Mouse (Mus musculus) thymus, adult 18-20 months (tissue): ENCODE data around the gene Myof.

Source experiments
- DNase-seq, 2 experiments: peaks; one replicate each; pipeline ENCODE4 v3.0.0; 2022; ENCODE audit warnings: mixed read lengths in 2 of 2

Gene Myof

DNA sequence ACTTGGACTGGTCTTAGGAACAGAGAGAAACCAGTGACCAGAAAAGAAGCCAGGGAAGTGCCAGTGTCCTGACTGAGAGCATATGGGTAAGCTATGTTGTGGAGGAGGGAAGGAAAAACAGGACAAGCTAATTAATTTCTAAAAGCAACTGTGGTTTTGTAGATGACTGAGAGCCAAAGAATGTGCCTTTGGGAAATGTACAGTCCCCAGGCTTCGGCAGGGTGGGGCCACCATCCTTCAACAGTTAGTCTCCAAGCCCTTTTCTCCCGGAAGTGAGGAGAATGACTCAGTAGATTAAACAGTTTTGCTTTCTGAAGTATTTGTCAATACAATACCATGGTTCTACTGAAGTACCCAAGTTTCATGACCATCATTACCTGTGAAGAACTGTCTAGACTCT, 5.1 kb downstream of the Myof start:
- no peak for DNase-seq

DNA sequence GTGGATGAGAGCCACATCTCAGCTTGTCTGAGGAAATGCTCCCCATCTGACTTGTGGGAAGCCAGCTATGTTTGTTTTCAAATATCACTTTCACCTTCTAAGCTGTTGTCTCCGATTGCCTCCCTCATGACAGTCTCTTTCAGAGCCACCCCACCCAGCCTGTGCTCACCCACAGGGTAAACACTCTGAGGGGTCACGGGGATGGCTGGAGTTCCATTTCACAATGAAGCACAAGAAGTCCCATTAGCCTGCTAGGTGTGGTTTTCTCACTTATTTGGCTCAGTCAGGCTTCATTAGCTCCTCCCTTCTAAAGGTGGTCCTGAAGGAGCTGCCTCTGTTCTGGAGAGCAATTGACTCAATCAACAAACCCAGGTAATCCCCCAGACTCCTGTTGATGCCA, 7.6 kb downstream of the Myof start:
- no peak for DNase-seq

DNA sequence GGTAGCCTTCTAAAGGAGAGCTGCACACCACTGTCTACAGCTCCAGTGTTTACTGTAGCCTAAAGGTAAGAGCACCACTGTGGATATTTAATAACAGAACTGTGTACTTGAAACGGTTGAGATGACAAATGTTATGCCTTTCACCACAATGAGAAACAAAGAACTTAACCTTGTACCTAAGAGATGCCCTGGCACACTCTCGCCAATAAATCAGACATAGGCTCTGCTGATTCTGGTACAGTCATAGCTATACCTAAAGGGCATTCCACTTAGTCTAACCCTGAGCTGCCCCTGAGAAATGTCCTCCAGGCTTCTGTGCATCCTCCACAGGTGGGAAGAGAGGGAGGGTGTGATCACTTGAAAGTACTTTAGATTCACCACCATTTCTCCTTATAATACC, 8.7 kb downstream of the Myof start:
- no peak for DNase-seq

DNA sequence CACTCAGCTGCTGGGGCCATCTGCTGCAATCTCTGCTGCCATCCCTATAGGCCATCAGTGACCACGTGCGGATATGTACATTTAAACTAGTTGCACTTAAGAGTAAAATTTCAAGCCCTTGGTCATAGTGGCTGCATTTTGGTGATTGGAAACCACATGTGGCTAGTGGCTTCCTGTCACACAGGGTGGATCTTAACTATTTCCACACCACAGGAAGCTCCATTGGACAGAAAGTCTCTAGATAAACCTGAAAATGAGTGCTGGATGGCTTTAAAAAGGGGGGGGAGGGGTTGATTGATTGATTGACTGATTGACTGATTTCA, 9.7 kb downstream of the Myof start:
- no peak for DNase-seq

DNA sequence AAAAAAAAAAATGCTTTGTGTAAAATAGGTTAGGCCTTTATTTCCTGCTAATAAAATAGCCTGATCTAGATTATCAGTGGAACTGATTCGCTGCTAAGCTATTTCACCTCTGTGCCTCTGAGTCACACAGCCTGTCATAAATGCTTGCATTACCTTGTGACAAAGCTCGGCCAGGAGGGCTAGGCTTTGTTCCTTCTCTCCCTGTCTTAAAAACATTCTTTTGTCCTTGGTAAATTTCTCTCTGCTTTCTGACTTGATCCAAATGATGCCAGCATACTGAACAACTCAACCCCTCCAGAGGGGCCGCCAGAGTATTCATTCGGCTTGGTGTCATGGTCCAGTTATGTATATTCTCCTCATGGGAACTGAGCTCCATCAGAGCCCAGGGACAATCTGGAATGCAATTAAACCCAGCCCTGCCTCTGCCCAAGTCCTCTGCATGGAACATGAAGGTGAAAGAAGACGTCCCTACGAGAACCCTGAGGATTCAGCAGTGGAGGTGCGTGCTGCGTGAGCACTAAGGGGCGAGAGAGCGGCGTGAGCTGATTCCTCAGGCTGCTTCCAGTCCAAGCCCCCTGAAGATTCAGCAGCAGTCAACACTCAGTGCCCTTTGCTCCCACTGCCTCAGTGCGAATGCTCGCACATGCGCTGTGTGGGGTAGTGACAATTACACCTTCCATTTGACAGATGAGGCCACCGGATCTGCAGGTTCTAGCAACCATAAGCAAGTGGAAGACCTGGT, 10.2 kb downstream of the Myof start:
- DNase-seq = no peak

DNA sequence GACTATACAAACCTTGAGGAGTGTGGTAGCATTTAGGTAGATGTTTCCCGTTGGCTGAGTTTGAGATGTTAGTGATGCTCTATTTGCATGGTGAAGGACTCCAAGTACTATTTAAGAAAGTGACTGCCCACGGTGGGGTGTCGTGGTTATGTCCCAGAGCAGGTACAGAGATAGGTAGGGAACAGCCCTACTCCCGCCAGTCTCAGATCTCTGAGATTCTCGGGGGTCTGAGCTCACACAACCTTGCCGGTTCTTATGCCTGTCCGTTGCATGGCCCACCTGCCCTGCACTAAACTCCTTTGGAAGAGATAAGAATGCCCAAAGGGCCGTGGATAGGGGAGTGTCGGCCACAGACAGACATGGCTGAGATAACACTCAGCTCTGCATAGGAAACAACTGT, 12.2 kb downstream of the Myof start:
- no peak for DNase-seq

DNA sequence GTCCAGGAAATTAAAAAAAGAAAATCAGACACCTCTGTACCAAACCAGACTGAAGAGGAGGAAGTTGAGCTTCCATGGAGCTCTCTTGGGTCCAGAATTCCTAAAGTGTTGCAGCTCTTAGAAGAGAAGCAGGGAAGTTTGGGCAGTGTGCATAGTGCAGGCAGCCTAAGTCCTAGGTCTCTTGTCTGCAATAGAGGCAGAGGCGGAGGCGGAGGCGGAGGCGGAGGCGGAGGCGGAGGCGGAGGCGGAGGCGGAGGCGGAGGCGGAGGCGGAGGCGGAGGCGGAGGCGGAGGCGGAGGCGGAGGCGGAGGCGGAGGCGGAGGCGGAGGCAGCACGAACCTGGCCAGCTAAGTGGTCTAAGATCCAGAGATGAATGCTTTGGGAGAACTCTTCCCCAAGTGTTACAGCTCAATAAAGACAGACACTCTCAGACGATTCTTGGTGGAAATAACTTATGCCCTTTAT, 12.7 kb downstream of the Myof start:
- peak in 1 of 2 experiments; percentile 23 for DNase-seq

DNA sequence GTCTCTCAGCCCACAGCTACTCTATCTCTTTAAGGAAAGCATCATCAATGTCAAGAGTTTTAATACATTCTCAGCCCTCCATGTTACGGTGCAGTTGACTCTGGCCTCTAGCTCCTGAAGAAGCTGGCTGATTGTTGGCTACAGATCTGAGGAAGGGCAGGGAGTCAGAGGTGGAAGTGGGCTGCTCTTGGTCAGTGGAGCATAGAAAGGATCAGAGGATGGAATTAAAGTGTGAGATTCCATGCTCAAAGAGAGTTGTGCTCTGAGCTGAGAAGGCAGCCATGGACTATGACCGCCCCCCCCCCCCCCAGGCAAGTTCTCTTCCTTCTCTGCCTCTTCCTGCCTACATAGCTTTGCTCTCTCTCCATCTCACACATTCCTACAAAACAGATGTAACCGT, 13.5 kb downstream of the Myof start:
- no peak for DNase-seq

DNA sequence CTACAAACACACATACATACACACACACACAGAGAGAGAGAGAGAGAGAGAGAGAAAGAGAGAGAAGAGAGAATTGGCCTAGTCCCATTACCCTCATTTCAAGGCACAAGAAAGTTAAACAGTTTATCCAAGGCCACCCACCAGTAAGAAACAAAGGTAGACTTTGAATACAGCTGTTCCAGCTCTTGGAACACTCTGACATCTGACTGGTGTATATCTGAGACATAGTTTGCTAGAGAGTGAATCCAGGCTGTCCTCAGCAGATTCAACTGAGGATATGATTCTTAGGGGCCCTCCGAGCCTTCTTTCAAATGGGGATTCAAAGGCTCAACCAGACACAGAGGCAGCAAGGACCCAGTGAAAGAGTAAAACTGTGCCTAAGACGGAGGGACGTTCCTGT, 14.1 kb downstream of the Myof start:
- DNase-seq = no peak

DNA sequence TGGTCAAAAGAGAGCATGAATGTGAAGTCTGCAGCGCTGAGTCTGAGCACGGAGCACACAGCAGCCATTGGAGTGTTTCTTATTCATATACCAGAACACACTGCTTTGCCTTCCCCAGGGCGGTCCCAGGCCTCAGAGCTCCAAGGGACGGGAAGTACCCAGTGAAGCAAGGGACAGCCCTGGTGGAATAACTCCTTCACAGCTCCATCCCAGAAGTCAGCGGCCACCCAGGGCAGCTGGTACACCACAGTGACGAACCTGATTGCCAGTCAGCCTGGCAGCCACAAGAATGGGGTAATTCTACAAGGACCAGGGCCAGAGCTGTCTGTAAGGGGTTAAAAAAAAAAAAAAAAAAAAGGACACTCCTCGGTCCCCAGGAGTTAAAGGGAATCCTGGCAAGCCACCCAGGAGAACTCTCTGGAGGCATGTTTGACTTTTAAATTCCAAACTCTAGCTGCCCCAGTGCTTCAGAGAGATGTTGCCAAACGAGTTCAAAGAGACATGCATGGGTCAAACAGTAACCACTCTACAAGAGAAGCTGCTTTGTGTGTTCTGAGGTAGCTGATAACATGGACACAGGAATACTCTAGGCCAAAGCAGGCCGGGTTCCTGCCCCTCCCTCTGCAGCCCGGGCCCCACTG, 15.4 kb downstream of the Myof start:
- no peak for DNase-seq

DNA sequence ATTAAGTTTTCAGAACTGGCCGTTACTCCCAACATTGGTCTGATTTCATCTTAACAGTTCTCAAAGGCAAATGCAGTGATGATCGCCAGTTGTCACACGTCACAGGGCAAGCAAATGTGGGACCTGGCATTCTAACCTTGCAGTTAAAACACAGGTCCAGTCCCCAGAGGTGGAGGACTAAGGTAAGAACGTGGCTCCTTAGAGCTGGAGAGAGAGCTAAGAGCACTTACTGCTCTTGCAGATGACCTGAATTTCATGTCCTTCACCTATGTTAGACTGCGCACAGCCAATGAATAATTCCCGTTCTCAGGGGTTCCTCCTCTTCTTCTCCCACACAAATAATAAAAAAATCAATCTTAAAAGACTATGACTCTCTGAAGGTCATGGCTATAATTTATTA, 16.0 kb downstream of the Myof start:
- no peak for DNase-seq

DNA sequence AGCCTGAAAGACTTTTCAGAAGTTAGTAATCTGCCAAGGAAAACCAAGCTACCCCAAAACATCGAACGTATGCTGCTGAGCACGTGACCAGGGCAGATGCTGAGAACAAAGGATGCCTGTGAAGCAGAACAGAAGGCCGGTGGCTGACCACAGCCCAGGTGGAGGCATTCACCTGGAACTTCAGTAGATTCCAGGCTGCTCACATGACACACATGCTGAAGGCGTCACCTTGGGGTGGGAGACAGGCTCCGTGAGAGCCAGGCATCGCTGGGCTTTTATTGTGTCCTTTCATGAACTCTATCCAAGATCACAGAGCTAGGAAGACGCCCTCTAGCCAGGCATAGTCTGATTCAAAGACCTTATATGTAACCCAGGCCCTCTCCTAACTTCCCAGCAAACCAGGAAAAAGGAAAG, 17.2 kb downstream of the Myof start:
- DNase-seq = peak in 1 of 2 experiments; percentile 23

DNA sequence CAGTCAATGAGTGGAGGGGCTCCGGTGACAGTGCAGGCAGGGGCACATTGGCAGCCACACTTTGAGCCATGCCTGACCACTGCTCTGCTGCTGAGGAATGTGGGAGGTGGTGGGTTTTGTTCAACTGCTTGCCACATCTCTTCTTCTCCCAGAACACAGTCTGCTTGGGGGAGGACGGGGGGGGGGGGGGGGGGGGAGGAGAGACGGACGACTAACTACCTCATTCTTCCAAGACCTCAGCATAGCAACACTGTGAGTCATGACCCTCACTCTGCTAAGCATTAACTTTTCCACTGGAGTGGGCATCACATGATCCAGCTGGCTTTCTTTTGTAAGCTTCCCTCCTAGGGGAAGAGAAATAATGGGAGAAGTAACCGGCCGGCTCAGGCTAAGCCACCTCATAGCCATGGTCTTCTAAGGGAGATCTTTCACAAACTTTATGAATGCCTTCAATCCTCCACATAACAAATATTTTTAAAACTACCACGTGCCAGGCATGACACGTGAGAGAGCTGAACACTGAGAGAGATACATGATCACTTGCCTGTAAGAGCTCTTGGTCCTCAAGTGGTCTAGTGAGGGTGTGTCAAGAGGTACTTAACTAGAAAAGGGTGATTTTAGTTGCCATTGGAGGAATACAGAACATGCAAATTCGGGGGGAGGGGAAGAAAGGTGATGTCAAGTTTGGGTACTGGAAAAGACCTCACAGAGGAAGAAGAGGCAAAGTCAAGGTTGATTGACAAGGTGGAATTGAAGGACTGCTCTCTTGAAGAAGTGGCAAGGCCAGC, 17.9 kb downstream of the Myof start:
- DNase-seq = no peak

DNA sequence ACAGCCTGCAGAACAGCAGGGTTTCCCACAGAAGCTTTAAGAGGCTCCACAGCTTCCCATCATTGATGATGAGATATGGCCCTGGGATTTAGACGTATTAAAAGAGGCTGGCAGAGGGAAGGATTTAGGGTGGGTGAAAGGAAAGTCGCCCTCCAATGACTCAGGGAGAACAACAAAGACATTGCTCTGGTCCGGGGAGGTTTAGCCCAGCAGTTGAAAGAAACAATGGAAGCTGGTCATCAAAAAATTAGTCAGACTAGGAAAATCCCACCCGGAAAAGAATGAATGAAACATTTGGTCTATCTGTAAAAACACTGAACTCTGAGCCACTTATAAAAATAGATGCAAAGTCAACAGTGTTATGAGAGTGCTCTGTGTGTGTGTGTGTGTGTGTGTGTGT, 19.8 kb downstream of the Myof start:
- no peak for DNase-seq

DNA sequence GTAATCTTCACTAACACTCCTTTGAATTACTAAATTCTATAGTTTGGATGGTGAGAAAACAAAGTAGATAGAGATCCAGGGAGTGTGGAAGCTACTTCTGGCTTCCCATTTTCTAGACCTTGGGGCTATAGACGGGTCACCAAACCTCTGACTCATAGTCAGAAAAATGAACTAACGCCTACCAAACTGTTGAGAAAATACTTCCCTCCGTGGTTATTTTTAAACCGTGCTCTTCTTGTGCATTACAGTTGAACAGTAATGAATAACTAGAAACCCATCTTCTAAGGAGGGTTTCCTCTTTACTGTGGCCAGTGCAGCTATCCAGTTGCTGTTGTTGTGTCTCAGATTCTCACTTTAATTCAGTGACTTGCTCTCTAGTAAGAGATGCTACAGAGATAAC, 20.7 kb downstream of the Myof start:
- DNase-seq = no peak

DNA sequence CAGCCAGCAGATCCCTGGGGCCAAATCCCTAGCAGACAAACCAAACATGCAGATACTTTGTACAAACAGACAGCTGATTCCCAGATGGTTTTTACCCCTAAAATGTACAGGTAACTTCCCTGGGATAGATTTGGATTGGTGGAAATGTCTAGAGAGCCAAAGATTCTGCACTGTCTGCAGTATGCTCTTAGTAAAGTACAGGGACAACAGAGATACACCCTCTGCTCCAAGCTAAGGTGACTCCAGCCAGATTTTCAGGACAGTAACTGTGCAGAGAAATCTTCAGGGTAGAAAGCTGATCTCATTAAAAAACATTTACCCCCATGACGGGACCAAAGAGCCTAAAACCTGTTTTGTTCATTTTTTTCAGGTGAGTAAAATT, 27.5 kb downstream of the Myof start:
- DNase-seq = no peak

DNA sequence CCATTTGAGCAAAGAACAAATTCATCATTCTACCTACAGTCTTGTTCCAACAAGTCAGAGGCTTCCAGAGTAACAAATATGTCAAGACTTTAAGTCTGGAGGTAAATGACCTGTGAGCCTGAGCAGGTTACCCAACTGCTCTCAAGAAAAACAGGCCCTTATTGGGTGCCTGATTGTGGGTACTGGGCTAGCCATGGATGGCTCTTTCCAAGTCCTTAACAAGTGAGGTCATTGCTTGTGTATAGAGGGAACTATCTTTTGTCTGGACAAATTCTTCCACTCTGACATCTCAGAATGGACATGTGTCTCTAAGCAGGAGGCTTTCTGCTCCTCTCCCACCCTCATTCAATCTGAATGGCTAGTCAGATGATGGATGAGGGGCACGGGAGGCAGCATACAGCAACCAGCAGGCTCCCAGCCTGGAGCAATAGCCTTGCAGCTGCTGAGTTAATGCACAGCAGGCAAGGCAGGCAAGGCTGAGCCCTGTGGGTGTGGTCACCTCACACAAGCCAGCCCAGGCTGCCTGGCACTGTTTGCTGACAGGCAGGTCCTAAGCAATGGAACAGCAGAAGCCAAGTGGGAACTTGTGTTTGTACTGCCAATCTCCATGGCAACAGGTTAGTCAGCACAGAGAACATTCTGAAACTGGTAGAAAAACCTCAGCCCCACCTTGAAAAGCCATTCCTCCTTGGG, 28.1 kb downstream of the Myof start:
- DNase-seq = no peak

DNA sequence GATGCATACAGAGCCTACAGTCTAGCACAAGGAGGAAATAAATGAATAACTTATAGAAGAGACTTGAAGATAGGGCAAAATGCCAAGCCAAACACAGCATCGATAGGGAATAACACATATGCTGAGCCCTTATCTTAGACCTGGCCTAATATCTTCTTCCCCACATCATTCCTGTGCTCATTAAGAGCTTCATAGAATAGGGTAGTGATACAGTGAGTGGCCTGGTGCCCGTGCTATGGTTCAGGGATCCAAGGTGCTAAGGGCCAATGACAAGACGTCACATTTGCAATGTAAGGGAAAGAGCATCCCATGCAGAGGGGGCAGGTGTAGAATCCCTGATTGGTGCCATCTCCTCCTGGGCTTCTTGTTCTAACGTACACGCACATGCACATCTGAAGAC, 28.9 kb downstream of the Myof start:
- no peak for DNase-seq

DNA sequence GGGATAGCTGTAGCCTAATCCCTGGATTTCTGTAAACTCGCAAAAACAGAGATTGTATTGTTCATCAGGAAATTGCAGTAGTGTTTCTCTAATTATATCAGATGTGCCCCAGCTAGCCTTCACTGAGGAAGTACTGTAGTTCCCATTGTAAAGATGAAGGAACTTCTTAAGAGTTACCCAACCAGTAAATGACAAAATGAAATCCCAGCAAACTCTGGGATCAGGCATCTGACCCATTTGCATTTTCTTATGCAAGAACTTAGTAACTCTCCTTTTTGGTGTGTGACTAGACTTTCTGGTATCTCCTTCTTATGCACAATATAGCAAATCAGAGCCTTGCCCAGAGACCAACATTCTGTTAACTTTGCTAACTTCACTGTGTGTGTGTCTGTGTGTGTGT, 32.0 kb downstream of the Myof start:
- DNase-seq = no peak

DNA sequence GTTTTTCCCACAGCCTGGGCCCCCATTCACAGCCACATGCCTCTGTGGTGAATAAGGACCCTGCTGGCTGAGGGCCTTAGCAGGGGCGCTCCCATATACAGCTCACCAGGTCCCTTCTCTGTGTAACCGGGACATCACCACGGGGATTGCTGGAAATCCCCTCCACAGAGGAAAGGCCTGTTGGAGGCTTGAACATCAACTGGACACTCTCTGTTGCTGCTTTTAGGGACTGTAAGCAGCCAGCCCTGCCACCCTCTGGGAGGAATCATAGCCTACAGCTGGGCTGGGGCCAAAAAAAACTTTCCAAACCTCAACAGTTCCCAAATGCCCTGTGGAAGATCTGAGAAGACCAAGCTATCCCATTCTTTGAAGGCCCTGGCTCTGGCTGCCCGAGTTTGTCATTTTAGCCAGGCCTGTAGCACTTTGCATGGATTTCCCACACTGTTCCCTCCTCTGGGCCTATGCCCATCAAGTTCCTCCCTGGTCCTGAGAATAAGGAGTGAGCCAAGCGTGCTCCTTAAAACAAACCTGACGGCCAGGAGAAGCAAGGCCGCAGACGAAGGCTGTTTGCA, 38.5 kb downstream of the Myof start:
- no peak for DNase-seq

DNA sequence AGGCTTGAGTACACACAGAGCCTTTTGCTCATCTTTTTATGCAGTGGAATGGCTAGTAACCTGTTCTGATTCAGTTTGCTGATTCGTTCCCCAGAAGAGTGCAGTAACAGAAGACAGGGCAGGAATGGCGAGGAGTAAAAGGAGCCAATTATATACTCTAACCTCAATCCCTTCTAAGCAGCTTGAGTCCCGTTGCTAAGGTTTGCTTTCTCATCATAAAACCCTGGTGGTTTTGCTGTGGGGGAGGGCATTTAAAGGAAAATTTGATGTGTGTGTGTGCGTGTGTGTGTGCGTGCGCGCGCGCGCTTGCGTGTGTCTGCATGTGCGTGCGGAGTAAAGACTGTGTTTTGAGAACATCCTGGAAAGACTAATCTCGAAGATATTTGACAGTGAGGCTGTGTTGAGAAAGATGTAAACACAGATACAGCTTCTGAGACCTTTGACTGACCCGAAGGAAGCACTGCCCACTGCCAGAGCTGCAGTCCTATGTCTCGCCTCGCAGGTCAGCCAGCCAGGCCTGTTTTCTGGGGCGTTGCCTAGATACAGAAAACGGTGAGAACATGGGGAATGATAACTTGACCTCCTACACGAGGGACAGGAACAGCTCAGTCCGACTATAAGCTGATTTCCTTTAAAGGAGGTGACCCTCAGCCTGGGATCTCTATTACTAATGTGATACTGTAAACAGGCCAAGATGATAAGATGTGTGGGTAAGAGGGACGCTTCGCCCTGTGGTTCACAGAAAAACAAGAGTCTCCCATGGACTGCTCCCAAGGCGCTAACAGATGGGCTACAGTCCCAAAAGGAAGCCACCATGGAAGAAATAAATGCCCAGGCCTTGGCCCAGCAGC, 39.5 kb downstream of the Myof start:
- no peak for DNase-seq

DNA sequence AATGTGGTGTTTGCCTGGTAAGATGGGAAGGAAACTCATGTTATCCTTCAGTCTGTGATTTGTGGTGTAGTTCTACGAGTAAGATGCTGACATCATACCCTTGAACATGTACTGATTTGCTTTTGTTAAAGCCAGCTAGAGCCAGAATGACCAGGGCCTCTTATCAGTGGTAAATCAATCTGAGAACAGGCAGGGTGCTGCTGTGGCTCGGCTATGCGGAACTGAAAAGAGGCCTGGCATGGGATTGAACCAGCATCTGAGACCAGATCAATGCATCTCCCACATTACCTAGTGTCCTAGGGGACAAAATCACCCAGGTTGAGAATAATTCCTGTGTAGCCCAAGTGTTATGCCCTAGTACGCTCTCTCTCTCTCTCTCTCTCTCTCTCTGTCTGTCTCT, 40.6 kb downstream of the Myof start:
- no peak for DNase-seq
